Mouse (Mus musculus): ENCODE measurements around the gene Slc12a1. TPM values are rescaled to one million over a fixed set of nuclear protein-coding genes. Genes with fewer than 3 reads are reported as not detected.

The Slc12a1 gene
- total RNA-seq, 2 experiments from 2014 or later, result 0.07 to 0.16 TPM

GRCm38 (mm10) chr2:125263056-125263455 lies 110.8 kb downstream of the Slc12a1 start:
- DNase-seq (ENCODE audit: extremely low spot score in 1 of 2, low spot score in 2 of 2), result no peak

GRCm38 (mm10) chr2:125263753-125264152 lies 111.4 kb downstream of the Slc12a1 start:
- TF ChIP-seq CTCF (IDR thresholded peaks at IDR 0.05), result no peak
- H3K27ac ChIP-seq, result no peak overlapping the region

More at GRCm38 (mm10) chr2:125263056-125263455, 110.8 kb downstream of the Slc12a1 start:
- TF ChIP-seq CTCF (IDR thresholded peaks at IDR 0.05), result peak; percentile 61
- intact Hi-C loops (cut with DNase I), result loop anchor here (1.0 to 5.0 kb wide), 4 partner anchors 40 to 469 kb away; no protein-coding TSS in a partner anchor
- H3K4me3 ChIP-seq, result no peak overlapping the region
- H3K27ac ChIP-seq, result no peak overlapping the region

GRCm38 (mm10) chr2:125268876-125269275 lies 116.6 kb downstream of the Slc12a1 start:
- Histone ChIP-seq H3K27ac (no peak overlapping the region), H3K4me3 (no peak overlapping the region)
- intact Hi-C loops (cut with DNase I), result no loop called here
- DNase-seq (ENCODE audit: extremely low spot score in 1 of 2, low spot score in 2 of 2), result no peak
- no peak for TF ChIP-seq CTCF (IDR thresholded peaks at IDR 0.05)

More at GRCm38 (mm10) chr2:125263753-125264152, 111.4 kb downstream of the Slc12a1 start:
- H3K4me3 ChIP-seq, result no peak overlapping the region
- intact Hi-C loops (cut with DNase I), result loop anchor here (1.0 to 5.0 kb wide), 4 partner anchors 40 to 469 kb away; no protein-coding TSS in a partner anchor
- DNase-seq (ENCODE audit: extremely low spot score in 1 of 2, low spot score in 2 of 2), result no peak

- Histone ChIP-seq H3K4me3 (no peak overlapping the region), H3K27ac (no peak overlapping the region)
- intact Hi-C loops (cut with DNase I), result no loop called here
- no peak for DNase-seq (ENCODE audit: extremely low spot score in 1 of 2, low spot score in 2 of 2)
- no peak for TF ChIP-seq CTCF (IDR thresholded peaks at IDR 0.05)
Observed at GRCm38 (mm10) chr2:125275617-125276016, 123.3 kb downstream of the Slc12a1 start.

GRCm38 (mm10) chr2:125276692-125277091 lies 124.4 kb downstream of the Slc12a1 start:
- intact Hi-C loops (cut with DNase I), result no loop called here
- no peak for DNase-seq (ENCODE audit: extremely low spot score in 1 of 2, low spot score in 2 of 2)
- no peak overlapping the region for H3K27ac ChIP-seq
- no peak for TF ChIP-seq CTCF (IDR thresholded peaks at IDR 0.05)
- no peak overlapping the region for H3K4me3 ChIP-seq

- no peak for DNase-seq (ENCODE audit: extremely low spot score in 1 of 2, low spot score in 2 of 2)
- no peak for TF ChIP-seq CTCF (IDR thresholded peaks at IDR 0.05)
- H3K27ac ChIP-seq, result no peak overlapping the region
- intact Hi-C loops (cut with DNase I), result no loop called here
- H3K4me3 ChIP-seq, result no peak overlapping the region
Observed at GRCm38 (mm10) chr2:125278474-125278873, 126.2 kb downstream of the Slc12a1 start.

Other genes starting within 250 kb of the Slc12a1 start
- gene Slc24a5, start 84.4 kb upstream of the Slc12a1 start, total RNA-seq (2021), result under 1 TPM in 1 of 2 experiments, not detected in 1; 0.23 TPM
- gene Myef2, start 28.8 kb upstream of the Slc12a1 start, total RNA-seq (2021), result 10 to 100 TPM; 87.4 to 99.1 TPM
- 10 to 100 TPM in 1 of 2 experiments, 1 to 10 TPM in 1; 9.7 to 11.0 TPM for gene Ctxn2, start 15.8 kb upstream of the Slc12a1 start, total RNA-seq (2021)
- 10 to 100 TPM; 23.7 to 26.7 TPM for gene Dut, start 94.7 kb downstream of the Slc12a1 start, total RNA-seq (2021)

All from left cerebral cortex, adult 2 months (tissue).